Mouse (Mus musculus) erythroblast, embryonic 14.5 days (primary cell): ENCODE data around the gene Calr4.

ENCODE experiments used
- GATA1 ChIP-seq: IDR thresholded peaks from 2 replicates; pipeline ENCODE4 v1.6.1; 2012; ENCODE audit warnings: low read length, inconsistent platforms, mixed read lengths
- TAL1 ChIP-seq: IDR thresholded peaks from 3 replicates; pipeline ENCODE4 v1.6.1; 2012; ENCODE audit warnings: low read length, inconsistent platforms, mixed read lengths

DNA sequence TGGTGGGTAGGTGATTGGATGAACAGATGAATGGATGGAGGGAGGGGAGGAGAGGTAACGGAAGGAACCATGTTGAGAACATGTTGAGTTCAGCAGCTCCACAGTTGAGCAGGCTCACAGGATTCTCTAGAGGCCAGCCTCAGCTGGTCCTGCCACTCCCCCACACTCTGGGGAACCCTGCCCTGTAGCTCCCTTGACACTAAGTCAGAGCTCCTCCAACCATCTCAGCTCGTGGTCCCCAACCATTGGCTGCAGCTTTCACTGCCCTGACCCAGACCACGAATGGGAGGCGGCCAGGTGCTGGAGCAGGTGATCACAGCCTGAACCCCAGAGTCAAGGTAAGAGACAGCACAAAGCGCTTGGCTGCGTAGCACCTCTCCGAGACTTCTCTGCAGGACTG is 16.3 kb upstream of the Calr4 start:
- TF ChIP-seq GATA1: no peak
- no peak for TF ChIP-seq TAL1
